Mouse (Mus musculus): ENCODE data around the gene Ddx23. TPM values are rescaled to one million over a fixed set of nuclear protein-coding genes. Genes with fewer than 3 reads are reported as not detected.

Ddx23 gene
- polyA plus RNA-seq, 1 experiment from 2014 or later, result 111 TPM

DNA sequence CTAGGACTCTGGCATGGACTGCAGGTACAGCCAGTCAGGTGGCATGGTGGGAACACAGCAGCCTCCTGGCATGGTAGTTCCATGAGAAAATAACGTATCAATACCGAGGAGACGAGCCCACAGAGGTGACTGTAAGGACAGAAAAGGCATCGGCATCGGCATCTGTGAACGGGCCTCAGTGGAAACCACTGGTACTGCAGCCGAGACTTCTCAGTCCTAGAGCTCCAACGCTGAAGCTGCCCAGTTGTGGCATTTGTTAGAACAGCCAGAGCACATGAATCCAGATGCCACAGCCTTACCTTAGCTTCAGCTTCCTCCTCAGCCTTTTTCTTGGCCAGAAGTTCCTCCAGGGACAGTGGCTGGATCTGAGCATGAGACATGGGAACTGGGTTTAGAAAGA lies 10.5 kb downstream of the Ddx23 start:
- no peak overlapping the region for H3K4me3 ChIP-seq (ENCODE audit: inconsistent target)
- H3K36me3 ChIP-seq (ENCODE audit: inconsistent target), result peaks cover 99% of the 10 kb centered on the region
- WGBS (ENCODE audit: missing documents), result 94% methylated on average over 8 of the region's 8 CpGs
- H3K27ac ChIP-seq, result no peak overlapping the region
- H3K79me2 ChIP-seq (ENCODE audit: inconsistent target), result no peaks in the 10 kb centered on the region

DNA sequence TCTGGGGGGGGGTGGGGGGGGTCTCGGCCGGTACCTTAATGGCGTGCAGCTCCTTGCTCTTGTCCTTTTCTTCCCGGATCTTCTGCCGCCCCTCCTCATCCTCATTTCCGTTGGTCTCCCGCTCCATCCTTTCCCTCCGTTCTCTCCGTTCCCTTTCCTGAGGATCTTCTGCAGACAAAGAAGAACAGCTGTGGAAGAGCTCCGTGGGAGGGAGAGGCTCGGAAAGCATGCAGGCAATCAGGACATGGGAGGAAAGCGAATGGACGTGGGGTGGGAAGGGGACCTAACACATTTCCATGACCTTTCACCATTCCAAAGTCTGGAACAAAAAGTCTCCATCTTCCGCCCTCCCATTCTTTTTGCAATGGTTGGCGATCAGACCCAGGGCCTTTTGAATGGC lies 11.3 kb downstream of the Ddx23 start:
- Histone ChIP-seq H3K27ac (no peak overlapping the region), H3K79me2 (ENCODE audit: inconsistent target) (no peaks in the 10 kb centered on the region), H3K36me3 (ENCODE audit: inconsistent target) (peaks cover 98% of the 10 kb centered on the region), H3K4me3 (ENCODE audit: inconsistent target) (no peak overlapping the region)
- WGBS (ENCODE audit: missing documents), result 94% methylated on average over 15 of the region's 15 CpGs

DNA sequence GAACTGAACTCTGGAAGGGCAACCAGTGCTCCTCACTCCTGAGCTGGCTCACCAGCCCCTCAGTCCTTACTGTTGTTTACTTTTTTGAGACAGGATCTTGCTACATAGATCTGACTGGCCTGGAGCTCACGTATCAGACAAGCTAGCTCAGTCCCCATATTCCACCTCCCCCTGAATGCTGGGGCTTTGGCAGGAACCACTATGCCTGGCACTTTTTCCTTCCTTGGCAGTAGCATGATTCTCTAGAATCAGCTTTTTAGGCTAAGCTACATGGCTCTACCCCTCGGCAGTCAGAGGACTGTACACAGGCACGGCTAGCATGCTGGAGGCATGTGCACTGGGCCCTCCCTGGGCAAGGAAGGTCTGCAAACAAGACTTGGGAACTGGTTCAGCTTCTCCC lies 14.6 kb downstream of the Ddx23 start:
- Histone ChIP-seq H3K4me3 (ENCODE audit: inconsistent target) (no peak overlapping the region), H3K27ac (no peak overlapping the region), H3K36me3 (ENCODE audit: inconsistent target) (peaks cover 83% of the 10 kb centered on the region), H3K79me2 (ENCODE audit: inconsistent target) (no peaks in the 10 kb centered on the region)
- 91% methylated on average over 3 of the region's 3 CpGs for WGBS (ENCODE audit: missing documents)

DNA sequence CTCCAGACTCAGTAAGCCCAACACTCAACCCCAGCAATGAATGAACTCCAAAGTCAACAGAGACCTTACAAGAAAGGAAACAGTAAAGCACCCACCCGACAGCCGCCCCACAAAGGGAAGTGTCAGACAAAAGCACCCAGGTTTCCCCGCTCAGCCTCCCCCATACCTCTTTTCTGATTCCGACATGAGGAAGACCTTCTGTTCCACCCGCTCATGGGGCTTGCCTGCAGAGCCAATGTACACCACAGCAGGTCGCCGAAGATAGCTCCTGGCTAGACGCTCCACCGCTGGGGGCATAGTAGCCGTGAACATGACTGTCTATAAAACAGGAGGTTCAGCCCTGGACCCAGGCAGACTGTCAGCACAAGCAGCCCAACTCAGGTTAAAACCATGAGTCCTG lies 15.4 kb downstream of the Ddx23 start:
- Histone ChIP-seq H3K36me3 (ENCODE audit: inconsistent target) (peaks cover 76% of the 10 kb centered on the region), H3K4me3 (ENCODE audit: inconsistent target) (no peak overlapping the region), H3K27ac (no peak overlapping the region), H3K79me2 (ENCODE audit: inconsistent target) (no peaks in the 10 kb centered on the region)
- WGBS (ENCODE audit: missing documents), result 92% methylated on average over 10 of the region's 10 CpGs

DNA sequence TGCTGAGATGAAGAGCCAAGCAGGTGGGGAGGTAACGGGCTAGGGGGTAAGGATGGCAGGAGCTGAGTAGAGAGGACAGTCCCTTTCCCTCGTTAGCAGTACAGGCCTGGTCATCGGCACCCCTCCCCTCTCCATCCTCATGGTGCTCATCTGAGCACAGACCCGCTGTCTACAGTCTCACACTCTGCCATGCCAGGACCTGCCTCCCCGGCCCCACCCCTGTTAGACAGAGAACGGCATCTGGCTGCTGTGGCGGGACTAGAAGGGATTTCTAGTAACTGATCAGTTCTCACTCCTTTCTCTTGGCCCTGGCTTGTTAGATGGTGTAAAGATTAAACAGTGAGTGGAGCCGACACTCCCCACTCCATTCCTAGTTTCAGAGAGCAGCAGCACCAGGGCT lies 16.0 kb downstream of the Ddx23 start:
- no peak overlapping the region for H3K27ac ChIP-seq
- H3K79me2 ChIP-seq (ENCODE audit: inconsistent target), result no peaks in the 10 kb centered on the region
- no peak overlapping the region for H3K4me3 ChIP-seq (ENCODE audit: inconsistent target)
- H3K36me3 ChIP-seq (ENCODE audit: inconsistent target), result peaks cover 70% of the 10 kb centered on the region
- WGBS (ENCODE audit: missing documents), result 94% methylated on average over 8 of the region's 8 CpGs

DNA sequence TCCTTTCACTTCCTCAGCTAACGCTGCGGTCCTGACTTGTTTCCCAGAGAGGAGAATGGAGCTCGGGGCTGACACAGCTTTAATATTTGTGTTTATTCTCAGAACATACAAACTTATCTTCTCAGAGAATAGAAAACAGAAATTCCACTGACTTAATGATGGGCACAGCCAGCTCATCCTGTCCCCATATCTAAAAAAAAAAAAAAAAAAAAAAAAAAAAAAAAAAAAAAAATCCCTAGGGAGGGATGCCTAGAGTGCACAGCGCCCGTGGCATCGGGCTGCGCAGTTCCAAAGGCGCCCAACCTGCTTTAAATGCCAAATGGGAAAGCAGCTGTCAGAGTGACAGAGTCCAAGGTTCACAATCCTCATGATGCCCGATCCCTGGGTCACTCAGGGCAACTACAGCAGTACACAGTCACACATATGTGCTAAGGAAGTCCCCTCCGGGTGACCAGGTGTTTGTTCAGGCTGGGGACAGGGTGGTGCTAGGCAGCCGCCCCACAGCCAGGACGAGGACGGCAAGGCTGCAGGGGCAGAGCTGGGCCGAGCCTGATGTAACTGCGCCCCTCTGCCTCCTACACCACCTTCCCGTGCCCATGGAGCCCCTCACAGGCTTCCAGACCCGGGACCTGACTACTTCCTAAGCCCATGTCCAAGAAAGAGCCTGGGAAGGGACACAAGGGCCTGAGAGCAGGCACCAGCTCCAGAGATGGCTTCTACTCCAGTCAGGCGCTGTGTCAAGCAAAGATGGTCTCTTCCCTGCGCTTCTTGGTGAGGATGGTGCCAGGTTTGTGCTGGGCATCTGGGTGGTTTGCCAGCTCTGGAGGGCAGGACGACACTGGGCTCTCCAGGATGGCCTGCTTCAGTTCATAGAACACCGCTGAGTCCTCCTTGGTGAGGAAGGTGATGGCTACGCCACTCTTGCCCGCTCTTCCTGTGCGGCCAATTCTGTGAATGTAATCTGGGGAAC lies 17.4 kb downstream of the Ddx23 start:
- Histone ChIP-seq H3K36me3 (ENCODE audit: inconsistent target) (peaks cover 56% of the 10 kb centered on the region), H3K27ac (no peak overlapping the region), H3K4me3 (ENCODE audit: inconsistent target) (no peak overlapping the region), H3K79me2 (ENCODE audit: inconsistent target) (no peaks in the 10 kb centered on the region)
- WGBS (ENCODE audit: missing documents), result 93% methylated on average over 23 of the region's 24 CpGs

DNA sequence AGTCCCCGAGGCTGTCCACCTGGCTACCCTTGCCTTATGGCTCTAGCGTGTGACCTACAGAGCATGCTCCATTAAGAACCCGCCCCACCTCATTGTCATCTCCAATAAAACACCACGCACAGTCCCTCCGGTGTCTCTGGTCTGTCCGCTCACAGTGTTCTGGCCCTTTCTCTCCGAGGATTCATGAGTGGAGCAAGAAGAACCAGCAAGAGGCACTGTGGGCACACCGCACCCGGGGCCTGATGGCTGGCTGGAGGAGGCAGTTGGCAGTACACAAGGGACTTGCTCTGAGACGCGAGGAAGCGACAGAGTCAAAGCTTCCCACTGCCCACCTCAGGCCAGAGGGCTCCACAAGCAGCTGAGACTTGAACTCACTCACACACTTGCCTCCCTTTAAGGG lies 18.3 kb downstream of the Ddx23 start:
- WGBS (ENCODE audit: missing documents), result 92% methylated on average over 12 of the region's 12 CpGs
- Histone ChIP-seq H3K27ac (no peak overlapping the region), H3K4me3 (ENCODE audit: inconsistent target) (no peak overlapping the region), H3K79me2 (ENCODE audit: inconsistent target) (no peaks in the 10 kb centered on the region), H3K36me3 (ENCODE audit: inconsistent target) (peaks cover 47% of the 10 kb centered on the region)

DNA sequence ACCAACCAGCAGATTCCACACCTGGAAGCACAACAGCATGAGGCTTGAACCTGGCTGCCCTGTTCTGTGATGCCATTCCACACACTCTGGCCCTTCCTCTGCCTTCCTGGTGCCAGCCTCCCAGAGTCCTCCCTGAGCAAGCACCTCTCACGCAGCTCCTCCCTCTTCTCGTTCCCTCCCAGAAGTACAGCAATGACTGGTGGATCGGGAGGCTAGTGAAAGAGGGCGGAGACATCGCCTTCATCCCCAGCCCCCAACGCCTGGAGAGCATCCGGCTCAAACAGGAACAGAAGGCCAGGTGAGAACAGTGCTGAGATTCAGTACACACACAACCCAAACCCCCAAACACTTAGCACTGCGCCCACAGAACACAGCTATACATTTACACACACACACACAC lies 22.5 kb downstream of the Ddx23 start:
- Histone ChIP-seq H3K79me2 (ENCODE audit: inconsistent target) (no peaks in the 10 kb centered on the region), H3K27ac (no peak overlapping the region)

DNA sequence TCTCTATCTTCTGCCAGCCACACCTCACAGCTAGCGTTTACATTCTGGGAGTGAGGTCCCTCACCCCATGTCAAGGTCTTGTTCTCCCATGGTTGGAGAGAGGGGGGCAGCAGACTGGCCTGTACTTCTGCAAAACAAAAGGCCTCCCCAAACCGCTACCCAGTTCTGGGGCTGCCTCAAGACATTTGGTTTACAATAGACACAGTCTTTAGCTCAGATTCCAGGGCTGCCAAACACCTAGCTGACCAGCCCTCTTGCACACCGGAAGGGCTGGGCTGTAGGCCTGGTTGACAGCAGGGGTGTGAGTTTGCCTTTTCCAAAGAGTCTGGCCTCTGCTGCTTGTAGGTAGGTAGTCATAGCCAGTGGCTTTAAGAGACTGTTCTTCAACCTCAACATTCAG lies 25.5 kb downstream of the Ddx23 start:
- Histone ChIP-seq H3K36me3 (ENCODE audit: inconsistent target) (no peaks in the 10 kb centered on the region), H3K27ac (no peak overlapping the region), H3K4me3 (ENCODE audit: inconsistent target) (no peak overlapping the region), H3K79me2 (ENCODE audit: inconsistent target) (no peaks in the 10 kb centered on the region)
- WGBS (ENCODE audit: missing documents), result 71% methylated on average over 3 of the region's 3 CpGs

More for the DNA sequence above, 22.5 kb downstream of the Ddx23 start:
- peaks cover 5% of the 10 kb centered on the region; the same call in 1 of the 2 replicates for H3K36me3 ChIP-seq (ENCODE audit: inconsistent target)
- no peak overlapping the region for H3K4me3 ChIP-seq (ENCODE audit: inconsistent target)
- WGBS (ENCODE audit: missing documents), result 41% methylated on average over 8 of the region's 8 CpGs

DNA sequence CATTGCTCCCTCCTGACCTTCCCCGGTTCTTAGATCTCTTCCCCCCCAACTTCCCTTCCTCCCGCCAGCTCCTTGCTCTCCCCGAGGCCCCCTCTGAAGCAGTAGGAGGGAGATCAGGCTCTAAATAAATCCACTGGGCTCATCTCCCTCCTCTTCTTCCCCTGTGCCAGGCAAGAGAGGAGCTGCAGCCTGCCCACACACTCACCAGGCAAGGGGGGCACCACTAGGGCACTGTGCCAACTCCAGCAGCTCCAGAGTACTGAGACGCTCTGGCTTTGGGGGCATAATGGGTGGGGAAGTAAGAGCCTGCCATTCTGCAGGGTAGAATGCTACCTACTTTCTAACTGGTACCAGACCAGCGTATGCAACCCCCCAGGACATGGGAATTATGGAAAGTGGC lies 26.2 kb downstream of the Ddx23 start:
- H3K4me3 ChIP-seq (ENCODE audit: inconsistent target), result no peak overlapping the region
- no peaks in the 10 kb centered on the region for H3K79me2 ChIP-seq (ENCODE audit: inconsistent target)
- 47% methylated on average over 5 of the region's 5 CpGs for WGBS (ENCODE audit: missing documents)
- H3K27ac ChIP-seq, result no peak overlapping the region
- no peaks in the 10 kb centered on the region for H3K36me3 ChIP-seq (ENCODE audit: inconsistent target)

DNA sequence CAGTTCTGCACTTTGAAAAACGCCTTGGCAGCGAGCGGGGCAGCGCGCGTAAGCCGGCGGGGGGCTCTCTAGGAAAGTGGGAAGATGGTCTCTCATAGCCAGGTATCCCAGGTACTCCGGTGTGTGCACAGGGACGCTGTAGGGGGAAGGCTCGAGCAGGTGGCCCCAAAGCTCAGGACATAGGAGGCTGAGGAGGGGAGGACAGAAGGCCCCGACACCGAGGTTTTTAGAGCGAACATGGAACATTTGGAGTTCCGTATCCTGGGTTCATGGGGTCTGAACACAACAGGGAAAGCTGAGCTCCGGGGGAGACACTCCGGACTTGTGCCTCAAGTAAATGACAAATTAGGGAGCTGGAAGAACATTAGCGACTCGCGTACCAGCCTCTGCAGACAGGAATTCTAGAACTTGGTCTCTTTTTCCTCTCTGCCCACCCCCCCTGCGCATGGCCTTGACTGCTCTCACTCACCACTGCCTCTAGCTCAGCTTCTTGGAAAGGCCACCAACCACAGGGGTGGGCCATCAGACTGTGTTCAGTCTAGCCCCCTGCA lies 27.3 kb downstream of the Ddx23 start:
- Histone ChIP-seq H3K27ac (no peak overlapping the region), H3K36me3 (ENCODE audit: inconsistent target) (no peaks in the 10 kb centered on the region), H3K4me3 (ENCODE audit: inconsistent target) (no peak overlapping the region), H3K79me2 (ENCODE audit: inconsistent target) (no peaks in the 10 kb centered on the region)
- WGBS (ENCODE audit: missing documents), result 15% methylated on average over 19 of the region's 21 CpGs

DNA sequence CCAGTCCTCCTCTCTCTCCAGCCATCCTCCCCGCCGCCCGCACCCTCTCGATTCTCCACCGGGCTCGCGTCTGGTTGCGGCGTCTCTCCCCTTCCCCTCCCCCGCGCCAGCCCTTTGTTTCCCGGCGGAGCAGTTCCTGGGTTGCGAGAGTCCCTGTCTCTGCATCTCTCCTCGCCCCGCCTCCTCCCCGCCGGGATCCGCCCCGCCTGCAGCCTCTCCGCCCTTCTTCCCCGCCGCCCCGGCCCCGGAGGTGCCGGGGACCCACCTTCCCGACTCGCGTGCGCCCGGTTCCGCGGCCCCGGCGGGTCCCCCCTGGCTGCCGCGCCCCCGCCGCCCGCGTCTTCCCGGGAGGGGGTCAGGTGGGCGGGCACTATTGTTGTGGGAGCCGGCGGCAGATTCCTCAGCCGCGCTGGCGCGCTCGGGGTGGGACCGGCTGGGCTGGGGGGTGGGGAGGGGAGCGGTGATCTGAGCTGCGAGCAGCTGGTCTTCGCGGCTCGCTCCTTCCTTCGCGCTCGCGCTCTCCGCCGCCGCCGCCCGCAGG lies 28.1 kb downstream of the Ddx23 start:
- Histone ChIP-seq H3K36me3 (ENCODE audit: inconsistent target) (no peaks in the 10 kb centered on the region), H3K79me2 (ENCODE audit: inconsistent target) (no peaks in the 10 kb centered on the region), H3K4me3 (ENCODE audit: inconsistent target) (peak overlapping the region; percentile 14; the same call in 1 of the 2 replicates), H3K27ac (no peak overlapping the region)
- WGBS (ENCODE audit: missing documents), result 2% methylated on average over 38 of the region's 65 CpGs

DNA sequence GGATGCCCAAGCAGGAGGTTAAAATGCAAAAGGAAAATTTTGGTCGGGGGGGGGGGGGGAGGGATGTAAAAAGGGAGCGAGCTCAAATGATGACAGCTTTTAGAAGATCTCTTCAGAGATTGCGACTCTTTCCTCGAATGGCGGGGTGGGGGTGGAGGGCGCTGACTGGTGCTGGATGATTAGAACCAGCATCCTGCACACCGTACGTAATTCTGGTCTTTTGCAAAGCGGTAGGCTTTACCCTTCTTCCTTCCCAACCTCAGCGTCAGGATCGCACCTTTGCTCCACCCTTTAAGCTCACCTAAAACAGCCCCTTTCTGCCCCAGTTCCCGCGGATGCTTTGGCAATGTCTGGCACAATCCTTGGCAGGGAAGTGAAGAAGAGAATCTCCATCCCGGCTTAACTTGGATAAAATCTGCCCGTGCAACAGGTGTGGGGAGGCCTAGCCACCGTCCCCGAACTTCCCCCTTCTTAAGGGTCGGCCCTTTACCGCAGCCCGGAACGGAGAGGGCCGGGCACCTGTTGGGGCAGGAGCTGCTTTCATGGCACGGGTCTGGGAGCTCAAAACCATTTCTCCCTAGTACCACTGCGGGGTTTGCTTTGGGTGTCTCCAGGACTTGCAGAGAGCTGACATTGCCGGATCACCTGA lies 28.7 kb downstream of the Ddx23 start:
- H3K79me2 ChIP-seq (ENCODE audit: inconsistent target), result no peaks in the 10 kb centered on the region
- H3K4me3 ChIP-seq (ENCODE audit: inconsistent target), result peak overlapping the region; percentile 14; the same call in 1 of the 2 replicates
- WGBS (ENCODE audit: missing documents), result 6% methylated on average over 25 of the region's 25 CpGs
- no peaks in the 10 kb centered on the region for H3K36me3 ChIP-seq (ENCODE audit: inconsistent target)
- H3K27ac ChIP-seq, result no peak overlapping the region

DNA sequence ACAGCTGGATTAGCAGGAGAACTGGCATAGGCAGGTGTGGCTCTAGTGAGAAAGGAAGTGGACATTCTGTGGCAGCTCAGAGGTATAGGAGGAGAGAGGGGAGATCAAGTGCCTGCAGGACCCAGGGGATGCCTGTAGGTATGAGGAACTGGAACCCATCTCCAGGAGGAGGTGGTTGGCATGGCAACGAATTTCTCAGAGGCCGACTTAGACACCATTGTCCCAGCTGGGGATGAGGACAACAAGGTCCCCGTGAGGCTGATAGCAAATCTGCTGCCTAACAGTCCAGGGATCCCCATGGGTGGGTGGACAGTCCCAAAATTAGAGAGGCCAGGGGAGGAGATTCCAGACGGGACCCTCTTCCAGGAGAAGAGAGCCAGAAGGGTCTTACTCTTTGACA lies 29.8 kb downstream of the Ddx23 start:
- Histone ChIP-seq H3K4me3 (ENCODE audit: inconsistent target) (no peak overlapping the region), H3K27ac (no peak overlapping the region), H3K79me2 (ENCODE audit: inconsistent target) (no peaks in the 10 kb centered on the region), H3K36me3 (ENCODE audit: inconsistent target) (no peaks in the 10 kb centered on the region)
- 7% methylated on average over 4 of the region's 4 CpGs for WGBS (ENCODE audit: missing documents)

Measured in macrophage (primary cell).